Mouse (Mus musculus): Measurements from ENCODE around the gene Chst13. TPM values are rescaled to one million over a fixed set of nuclear protein-coding genes. Genes with fewer than 3 reads are reported as not detected.

Gene Chst13
- polyA plus RNA-seq, 1 experiment from 2014 or later, result not detected

- 54% methylated on average over 12 of the region's 12 CpGs for WGBS
- Histone ChIP-seq H3K36me3 (ENCODE audit: control insufficient read depth, insufficient read depth, low read length) (no peaks in the 10 kb centered on the region), H3K27ac (replicated peaks in 1 of 2; ENCODE audit: control insufficient read depth in 1 of 2, insufficient read depth in 1 of 2, low read depth in 2 of 2, low read length in 2 of 2) (no peak overlapping the region), H3K4me2 (ENCODE audit: low read length) (no peak overlapping the region), H3K27me3 (ENCODE audit: control insufficient read depth, insufficient read depth, low read length) (no peaks in the 10 kb centered on the region), H3K4me1 (ENCODE audit: control insufficient read depth in 2 of 2, insufficient read depth in 2 of 2, low read length in 2 of 2) (no peaks in the 10 kb centered on the region), H3K9ac (ENCODE audit: low read length) (no peak overlapping the region), H3K4me3 (ENCODE audit: control insufficient read depth in 1 of 2, insufficient read depth in 1 of 2, low read depth in 1 of 2, low read length in 2 of 2) (no peak overlapping the region), H3K9me3 (ENCODE audit: control insufficient read depth, low read length) (no peaks in the 10 kb centered on the region)
- no peak for ATAC-seq (ENCODE audit: insufficient number of reproducible peaks, insufficient read depth, low FRiP score, low read depth)
These were observed 36.7 kb downstream of the Chst13 start for GRCm38 (mm10) chr6:90288265-90288664.

Other genes with a start within 250 kb of the Chst13 start
- not detected in 2 replicates for gene Vmn1r49, start 246.7 kb downstream of the Chst13 start, polyA plus RNA-seq (2014; fragmentation: Nextera tagmentation; extraction: Ambion mirVana)
- not detected in 2 replicates for gene Vmn1r50, start 223.8 kb downstream of the Chst13 start, polyA plus RNA-seq (2014; fragmentation: Nextera tagmentation; extraction: Ambion mirVana)
- not detected in 2 replicates for gene Vmn1r51, start 202.6 kb downstream of the Chst13 start, polyA plus RNA-seq (2014; fragmentation: Nextera tagmentation; extraction: Ambion mirVana)
- gene Vmn1r52, start 150.4 kb downstream of the Chst13 start, polyA plus RNA-seq (2014; fragmentation: Nextera tagmentation; extraction: Ambion mirVana), result not detected in 2 replicates
- not detected in 2 replicates for gene V1ra8, start 122.4 kb downstream of the Chst13 start, polyA plus RNA-seq (2014; fragmentation: Nextera tagmentation; extraction: Ambion mirVana)
- not detected in 2 replicates for gene Vmn1r53, start 100.7 kb downstream of the Chst13 start, polyA plus RNA-seq (2014; fragmentation: Nextera tagmentation; extraction: Ambion mirVana)
- gene Vmn1r54, start 78.9 kb downstream of the Chst13 start, polyA plus RNA-seq (2014; fragmentation: Nextera tagmentation; extraction: Ambion mirVana), result not detected in 2 replicates
- gene BC048671, start 24.0 kb downstream of the Chst13 start, polyA plus RNA-seq (2014; fragmentation: Nextera tagmentation; extraction: Ambion mirVana), result not detected in 2 replicates
- gene Uroc1, start 8.1 kb upstream of the Chst13 start, polyA plus RNA-seq (2014; fragmentation: Nextera tagmentation; extraction: Ambion mirVana), result not detected in 2 replicates
- 11.0 and 11.5 TPM in 2 replicates for gene Zxdc, start 44.3 kb upstream of the Chst13 start, polyA plus RNA-seq (2014; fragmentation: Nextera tagmentation; extraction: Ambion mirVana)
- 0.24 and 0.30 TPM in 2 replicates for gene Cfap100, start 103.6 kb upstream of the Chst13 start, polyA plus RNA-seq (2014; fragmentation: Nextera tagmentation; extraction: Ambion mirVana)
- 13.1 and 14.9 TPM in 2 replicates for gene Klf15, start 137.4 kb upstream of the Chst13 start, polyA plus RNA-seq (2014; fragmentation: Nextera tagmentation; extraction: Ambion mirVana)
- gene Aldh1l1, start 161.2 kb upstream of the Chst13 start, polyA plus RNA-seq (2014; fragmentation: Nextera tagmentation; extraction: Ambion mirVana), result 0.59 and 1.1 TPM in 2 replicates

Measured in heart, embryonic 14.5 days (tissue).